Mouse (Mus musculus): ENCODE data around the gene Trim24.

Gene Trim24

DNA sequence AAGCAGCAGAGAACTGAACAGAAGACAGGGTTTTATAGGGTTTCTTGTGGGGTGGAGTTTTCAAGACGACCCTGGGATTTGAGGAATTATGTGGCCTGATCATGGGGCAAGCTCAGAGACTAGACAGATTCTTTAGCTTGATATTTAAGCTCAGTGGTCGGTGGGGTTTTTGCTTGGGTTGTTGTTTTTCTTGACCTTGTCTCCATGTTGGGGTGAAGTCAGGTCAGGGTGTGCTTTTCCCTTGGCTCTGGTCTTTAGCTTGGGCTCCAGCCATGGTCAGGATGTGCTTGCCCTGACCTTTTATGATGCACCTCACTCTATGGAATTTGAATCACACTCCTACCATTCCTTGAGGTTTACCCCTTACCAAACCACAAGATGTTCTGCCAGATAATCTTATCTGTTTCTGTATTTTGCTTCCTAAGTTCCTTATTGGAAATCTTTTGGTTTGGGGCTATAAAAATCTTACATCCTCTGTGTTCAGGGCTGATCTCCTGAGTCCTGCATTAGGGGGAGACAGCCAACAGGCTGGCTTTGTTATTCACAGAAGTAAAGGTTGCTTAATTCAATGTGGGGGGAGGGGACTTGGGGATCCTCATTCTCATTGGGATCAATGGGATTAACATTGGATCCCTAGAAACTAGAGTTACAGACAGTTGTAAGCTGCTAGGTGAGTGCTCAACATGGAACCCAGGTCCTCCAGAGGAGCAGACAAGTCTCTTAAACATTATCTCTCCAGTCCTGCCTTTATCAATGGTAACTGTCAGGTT is 6.5 kb upstream of the Trim24 start:
- DNase-seq (ENCODE audit: low read depth, low spot score), result no peak

- DNase-seq (ENCODE audit: low read depth, low spot score), result peak; percentile 79
Observed at GRCm38 (mm10) chr6:37871137-37871851, 683 bp downstream of the Trim24 start.

GRCm38 (mm10) chr6:37872861-37873260 is 2.2 kb downstream of the Trim24 start:
- DNase-seq (ENCODE audit: low read depth, low spot score), result peak; percentile 19

- DNase-seq (ENCODE audit: low read depth, low spot score), result no peak
Observed at GRCm38 (mm10) chr6:37873731-37874130, 3.1 kb downstream of the Trim24 start.

DNA sequence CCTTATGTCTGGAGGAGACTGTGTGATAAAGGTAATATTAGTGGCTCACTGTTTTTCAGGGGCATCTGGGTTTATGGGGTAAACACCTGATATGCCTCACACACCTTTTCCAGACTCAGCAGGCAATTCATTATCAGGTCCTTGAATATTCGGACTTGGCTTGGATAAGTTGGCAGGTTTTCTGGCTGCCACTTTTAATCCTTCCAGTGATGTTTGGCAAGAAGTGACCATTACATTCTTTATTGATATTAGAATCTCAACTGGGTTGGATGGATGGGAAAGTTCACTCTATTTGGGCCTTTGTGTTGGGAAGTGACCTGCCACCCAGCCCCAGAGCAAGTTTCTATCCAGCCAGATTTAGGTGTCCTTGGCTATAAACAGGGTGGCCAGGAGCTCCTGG is 7.6 kb downstream of the Trim24 start:
- no peak for DNase-seq (ENCODE audit: low read depth, low spot score)

DNA sequence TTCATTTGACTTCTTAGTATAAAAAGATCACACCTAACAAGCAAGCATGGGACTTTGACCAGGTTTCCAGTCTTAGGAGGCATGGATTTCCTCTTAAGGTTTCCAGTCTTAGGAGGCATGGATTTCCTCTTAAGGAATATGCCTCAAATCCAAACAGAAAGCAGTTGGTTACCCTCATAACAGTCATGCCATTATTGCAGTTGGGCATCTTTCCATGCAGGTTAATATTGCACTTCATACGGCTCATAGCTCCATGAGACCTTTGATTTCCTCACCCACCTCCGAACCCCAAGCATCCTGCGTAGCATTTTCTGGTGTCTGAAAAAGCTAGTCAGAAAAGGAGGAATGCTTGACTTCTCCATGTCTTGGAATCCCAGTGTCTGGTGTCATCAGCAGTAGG is 10.0 kb downstream of the Trim24 start:
- no peak for DNase-seq (ENCODE audit: low read depth, low spot score)

- DNase-seq (ENCODE audit: low read depth, low spot score), result no peak
Observed at GRCm38 (mm10) chr6:37893586-37893985, 23.0 kb downstream of the Trim24 start.

GRCm38 (mm10) chr6:37895646-37896435 is 25.2 kb downstream of the Trim24 start:
- DNase-seq (ENCODE audit: low read depth, low spot score), result peak; percentile 80

DNA sequence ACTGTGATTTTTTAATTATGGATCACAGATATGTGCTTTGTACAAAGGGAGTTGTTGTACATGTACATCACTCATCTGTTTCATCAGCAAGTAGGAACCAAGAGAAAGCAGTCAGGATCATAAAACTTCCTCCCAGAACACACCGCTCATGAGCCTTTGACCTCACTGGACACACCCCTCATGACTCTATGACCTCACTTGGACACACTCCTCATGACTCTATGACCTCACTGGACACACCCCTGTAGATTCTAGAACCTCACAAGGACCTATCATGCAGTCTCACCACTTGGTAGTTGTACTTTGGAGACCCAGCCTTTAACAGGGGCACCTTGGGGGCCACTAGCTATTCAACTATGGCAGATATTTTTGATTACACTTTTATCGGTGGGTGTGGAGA is 29.6 kb downstream of the Trim24 start:
- DNase-seq (ENCODE audit: low read depth, low spot score), result no peak

DNA sequence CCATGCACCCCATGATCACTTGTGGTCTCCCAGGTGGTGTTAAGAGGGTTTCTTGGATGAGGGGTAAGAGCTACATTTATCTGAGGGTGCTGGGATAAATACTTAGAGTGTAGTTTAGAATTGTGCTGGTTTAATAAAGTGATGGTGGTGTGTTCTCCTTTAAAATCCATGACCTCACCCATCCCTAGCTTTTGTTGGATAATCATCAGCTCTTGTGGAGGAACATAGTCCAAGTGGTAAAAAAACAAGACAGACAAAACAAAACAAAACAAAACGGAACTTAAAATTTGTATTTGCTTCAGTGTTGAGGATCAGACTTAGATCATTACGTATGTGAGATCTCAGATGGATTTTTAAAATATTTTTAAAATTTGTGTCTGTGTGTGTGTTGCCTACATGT is 31.2 kb downstream of the Trim24 start:
- DNase-seq (ENCODE audit: low read depth, low spot score), result no peak

GRCm38 (mm10) chr6:37903810-37904209 is 33.2 kb downstream of the Trim24 start:
- DNase-seq (ENCODE audit: low read depth, low spot score), result no peak

- no peak for DNase-seq (ENCODE audit: low read depth, low spot score)
Observed at GRCm38 (mm10) chr6:37913525-37913924, 42.9 kb downstream of the Trim24 start.

- no peak for DNase-seq (ENCODE audit: low read depth, low spot score)
Observed at GRCm38 (mm10) chr6:37925104-37925503, 54.5 kb downstream of the Trim24 start.

DNA sequence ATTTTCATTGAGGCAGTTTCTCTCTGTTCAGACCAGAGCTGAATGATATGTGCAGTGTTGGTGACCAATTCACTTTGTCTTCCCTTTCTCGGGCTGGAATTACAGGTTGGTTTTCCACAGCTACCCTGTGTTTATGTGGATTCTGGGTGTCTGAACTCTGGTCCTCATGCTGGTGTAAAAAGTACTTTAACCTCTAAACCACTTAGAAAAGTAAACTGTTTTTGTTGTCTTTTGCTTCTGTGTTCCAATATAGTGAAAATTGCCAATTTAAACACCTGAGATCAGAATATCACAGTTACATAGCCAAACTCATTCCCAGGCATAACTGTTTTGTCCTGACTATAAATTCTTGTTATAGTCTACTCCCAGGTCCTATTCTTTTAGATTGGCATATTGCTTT is 56.1 kb downstream of the Trim24 start:
- no peak for DNase-seq (ENCODE audit: low read depth, low spot score)

GRCm38 (mm10) chr6:37936498-37936897 is 65.9 kb downstream of the Trim24 start:
- no peak for DNase-seq (ENCODE audit: low read depth, low spot score)

DNA sequence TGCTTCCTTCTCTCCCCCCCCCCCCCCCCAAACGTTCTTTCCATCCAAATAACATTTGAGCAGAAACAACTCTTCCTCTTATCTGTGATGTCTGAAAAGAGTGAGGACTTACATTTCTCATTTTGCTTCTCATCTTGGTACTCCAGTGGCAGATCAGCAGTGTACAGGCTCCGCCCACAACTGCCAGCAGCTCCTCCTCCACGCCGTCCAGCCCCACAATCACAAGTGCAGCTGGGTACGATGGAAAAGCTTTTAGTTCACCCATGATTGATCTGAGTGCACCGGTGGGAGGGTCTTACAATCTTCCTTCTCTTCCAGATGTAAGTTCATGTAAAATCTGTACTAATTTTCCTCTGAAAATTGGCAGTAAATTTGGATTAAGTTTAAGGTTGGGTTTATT is 80.7 kb downstream of the Trim24 start:
- DNase-seq (ENCODE audit: low read depth, low spot score), result no peak

- no peak for DNase-seq (ENCODE audit: low read depth, low spot score)
Observed at GRCm38 (mm10) chr6:37967386-37967785, 96.8 kb downstream of the Trim24 start.

DNA sequence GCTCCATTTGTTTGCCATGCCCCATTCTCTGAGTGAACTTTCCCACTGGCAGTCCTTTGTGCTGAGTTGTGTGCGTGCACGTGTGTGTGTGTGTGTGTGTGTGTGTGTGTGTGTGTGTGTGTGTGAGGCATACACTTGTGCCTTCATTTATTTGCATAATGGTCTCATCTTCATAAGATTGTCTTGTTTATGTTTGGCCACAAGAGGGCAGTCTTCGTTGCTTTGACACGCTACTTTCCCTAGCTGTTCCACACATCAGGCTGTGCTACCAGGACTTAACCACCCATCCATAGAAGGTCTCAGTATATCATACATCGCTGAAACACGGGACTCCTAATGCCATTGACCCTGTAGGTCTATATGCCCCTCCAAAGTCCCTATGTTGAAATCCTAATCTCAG is 136.8 kb downstream of the Trim24 start:
- peak; percentile 75 for DNase-seq (ENCODE audit: low read depth, low spot score)

DNA sequence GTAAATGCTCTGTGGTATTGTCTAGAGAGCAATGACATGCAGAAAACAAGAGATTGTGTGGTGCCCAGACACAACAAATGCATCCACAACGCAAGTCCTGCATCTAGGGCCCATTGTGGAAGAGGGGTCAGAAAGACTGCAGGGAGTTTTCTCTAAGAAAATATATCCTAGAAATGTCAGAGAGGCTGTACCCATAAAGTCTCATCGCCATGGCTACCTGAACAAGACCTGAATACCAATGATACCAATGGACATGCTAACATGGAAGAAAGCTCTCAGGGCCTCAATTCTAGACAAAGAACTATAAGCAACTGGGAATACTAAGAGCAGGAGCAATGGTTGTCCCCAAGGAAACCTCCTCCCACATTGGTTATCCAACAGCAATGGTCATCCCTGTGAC is 142.2 kb downstream of the Trim24 start:
- no peak for DNase-seq (ENCODE audit: low read depth, low spot score)
